Mouse (Mus musculus) embryonic facial prominence, embryonic 11.5 days (tissue): ENCODE measurements at regions not wholly inside any gene's neighbourhood (a gene's known extent, or its start where the extent isn't known, plus 50 kb on each side); places are given as distances from the start of the nearest gene placed in this dataset.
A peak's percentile ranks its signal among the peaks of the same experiment; 100 is the strongest.

Experiments
- ATAC-seq: fragments of 200-750 bp; cut with Nextera tagmentation; replicated peaks from 2 replicates; pipeline ENCODE4 v1.8.0; 2017; ENCODE audit warnings: low read depth; ENCODE audit not compliant: insufficient number of reproducible peaks, low FRiP score, low TSS enrichment
- DNase-seq: peaks from one replicate; pipeline ENCODE4 v3.0.0-alpha.2; 2015; ENCODE audit warnings: low spot score
- H3K27ac ChIP-seq: fragments of 300-500 bp; sonication (generic); replicated peaks from 2 replicates; pipeline ENCODE4 v1.5.1; 2014; ENCODE audit warnings: mild to moderate bottlenecking, low read depth, low read length, control low read depth
- H3K27me3 ChIP-seq: fragments of 300-500 bp; sonication (generic); 2 replicates; pipeline ENCODE4 v1.6.1; 2014; ENCODE audit warnings: mild to moderate bottlenecking, low read length, moderate library complexity, mixed read lengths; ENCODE audit not compliant: control insufficient read depth, insufficient read depth
- H3K36me3 ChIP-seq: fragments of 300-500 bp; sonication (generic); replicated peaks from 2 replicates; pipeline ENCODE4 v1.6.1; 2014; ENCODE audit warnings: low read depth, mild to moderate bottlenecking, low read length, moderate library complexity, mixed read lengths; ENCODE audit not compliant: control insufficient read depth, insufficient read depth
- H3K4me1 ChIP-seq: fragments of 300-500 bp; sonication (generic); 2 replicates; pipeline ENCODE4 v1.6.1; 2014; ENCODE audit warnings: low read length, mixed read lengths; ENCODE audit not compliant: control insufficient read depth, insufficient read depth
- H3K4me2 ChIP-seq: fragments of 300-500 bp; sonication (generic); 2 replicates; pipeline ENCODE4 v1.6.1; 2014; ENCODE audit warnings: low read depth, mild to moderate bottlenecking, control low read depth, low read length, moderate library complexity
- H3K4me3 ChIP-seq: fragments of 300-500 bp; sonication (generic); 2 replicates; pipeline ENCODE4 v1.5.1; 2014; ENCODE audit warnings: low read depth, low read length, control low read depth
- H3K9ac ChIP-seq: fragments of 300-500 bp; sonication (generic); replicated peaks from 2 replicates; pipeline ENCODE4 v1.6.1; 2014; ENCODE audit warnings: mild to moderate bottlenecking, control low read depth, low read length
- H3K9me3 ChIP-seq: fragments of 300-500 bp; sonication (generic); replicated peaks from 2 replicates; pipeline ENCODE4 v1.6.1; 2016; ENCODE audit warnings: mild to moderate bottlenecking, low read length, inconsistent platforms, mixed read lengths; ENCODE audit not compliant: control insufficient read depth
- WGBS: fragments of 180-500 bp; shearing (Covaris S2); extraction: QIAGEN DNeasy Blood & Tissue Kit; methylation state at CpG from one replicate; pipeline ENCODE4 v1.1.7; 2014; 5-methylcytosine and 5-hydroxymethylcytosine counted together

DNA sequence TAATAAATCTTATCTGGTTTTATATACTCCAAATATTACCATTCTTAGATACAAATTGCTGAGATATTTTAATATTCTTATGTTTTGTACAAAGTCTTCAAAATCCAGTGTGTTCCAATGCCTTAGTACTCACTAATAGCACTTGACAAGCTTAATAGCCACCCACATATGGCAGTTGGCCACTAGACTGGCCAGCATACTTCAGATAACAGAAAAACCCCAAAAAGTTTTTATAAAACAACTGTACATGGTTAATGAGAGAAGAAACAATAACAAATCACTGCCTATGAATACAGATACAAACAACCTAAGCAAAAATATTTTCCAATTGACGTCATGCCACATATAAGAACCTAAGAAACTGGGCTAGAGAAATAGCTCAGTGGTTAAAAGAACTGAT lies 100.8 kb upstream of the Nxt1 start:
- Histone ChIP-seq H3K27ac (no peak overlapping the region), H3K36me3 (no peaks in the 10 kb centered on the region), H3K9me3 (no peaks in the 10 kb centered on the region), H3K27me3 (no peaks in the 10 kb centered on the region), H3K4me2 (no peak overlapping the region), H3K9ac (no peak overlapping the region), H3K4me3 (no peak overlapping the region), H3K4me1 (no peaks in the 10 kb centered on the region)
- DNase-seq (no peak), ATAC-seq (no peak)
- 90% methylated on average over 1 of the region's 1 CpGs for WGBS

DNA sequence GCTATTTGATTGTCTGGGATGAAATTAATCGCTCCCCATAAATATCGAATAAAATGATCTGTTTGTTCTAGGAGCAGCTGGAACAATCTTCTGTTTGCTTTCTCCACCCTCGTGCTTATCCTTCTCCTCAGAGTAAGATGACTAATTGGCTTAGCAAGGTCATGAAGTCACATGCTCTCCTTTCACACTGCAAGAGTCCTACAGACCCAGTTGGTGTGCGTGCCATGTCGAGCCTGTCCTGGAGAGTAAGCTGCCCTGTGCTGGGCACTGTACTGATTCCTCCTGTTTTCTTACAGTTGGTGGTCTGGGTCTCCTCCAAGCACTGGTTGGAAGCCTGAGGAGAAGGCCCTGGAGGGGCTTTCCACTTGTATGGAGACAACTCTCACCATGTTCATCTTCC lies 101.4 kb upstream of the Nxt1 start:
- H3K4me2 ChIP-seq = no peak overlapping the region
- no peaks in the 10 kb centered on the region for H3K9me3 ChIP-seq
- no peak overlapping the region for H3K27ac ChIP-seq
- DNase-seq = no peak
- 73% methylated on average over 5 of the region's 5 CpGs for WGBS
- ATAC-seq = no peak
- no peak overlapping the region for H3K4me3 ChIP-seq
- H3K9ac ChIP-seq = no peak overlapping the region
- no peaks in the 10 kb centered on the region for H3K27me3 ChIP-seq
- no peaks in the 10 kb centered on the region for H3K4me1 ChIP-seq
- H3K36me3 ChIP-seq = no peaks in the 10 kb centered on the region

- H3K4me1 ChIP-seq = no peaks in the 10 kb centered on the region
- H3K36me3 ChIP-seq = no peaks in the 10 kb centered on the region
- 54% methylated on average over 2 of the region's 2 CpGs for WGBS
- H3K4me3 ChIP-seq = no peak overlapping the region
- no peaks in the 10 kb centered on the region for H3K27me3 ChIP-seq
- ATAC-seq (no peak), DNase-seq (no peak)
- H3K4me2 ChIP-seq = no peak overlapping the region
- H3K9me3 ChIP-seq = no peaks in the 10 kb centered on the region
- H3K27ac ChIP-seq = no peak overlapping the region
- H3K9ac ChIP-seq = no peak overlapping the region
Measured at GRCm38 (mm10) chr2:148567930-148568481, 104.4 kb upstream of the Nxt1 start.

DNA sequence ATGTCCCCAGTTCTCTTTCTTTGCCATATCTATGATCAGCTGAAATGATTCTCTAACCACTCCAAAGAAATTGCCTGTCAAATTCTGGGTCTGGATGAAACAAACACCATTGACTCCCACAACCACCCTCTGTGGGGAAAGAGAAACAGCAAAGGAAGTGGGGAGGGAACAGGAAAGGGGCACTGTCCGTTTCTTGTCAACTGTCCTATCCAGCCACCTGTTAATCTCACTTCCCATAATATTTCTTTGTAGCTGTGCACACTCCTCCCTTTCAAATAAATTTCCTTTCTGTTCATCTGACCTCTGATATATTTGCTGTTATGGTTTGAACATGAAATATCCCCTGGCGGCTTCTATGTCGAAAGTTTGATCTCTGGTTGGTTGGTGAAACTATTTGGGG lies 109.0 kb upstream of the Nxt1 start:
- no peaks in the 10 kb centered on the region for H3K36me3 ChIP-seq
- no peaks in the 10 kb centered on the region for H3K4me1 ChIP-seq
- H3K9me3 ChIP-seq = no peaks in the 10 kb centered on the region
- 74% methylated on average over 3 of the region's 3 CpGs for WGBS
- H3K27me3 ChIP-seq = no peaks in the 10 kb centered on the region
- DNase-seq (no peak), ATAC-seq (no peak)
- no peak overlapping the region for H3K27ac ChIP-seq
- H3K4me2 ChIP-seq = no peak overlapping the region
- no peak overlapping the region for H3K4me3 ChIP-seq
- H3K9ac ChIP-seq = no peak overlapping the region

- H3K9ac ChIP-seq = no peak overlapping the region
- no peak overlapping the region for H3K27ac ChIP-seq
- no peak overlapping the region for H3K4me3 ChIP-seq
- no peaks in the 10 kb centered on the region for H3K27me3 ChIP-seq
- ATAC-seq = no peak
- DNase-seq = no peak
- no peaks in the 10 kb centered on the region for H3K9me3 ChIP-seq
- no peaks in the 10 kb centered on the region for H3K4me1 ChIP-seq
- H3K4me2 ChIP-seq = no peak overlapping the region
- H3K36me3 ChIP-seq = no peaks in the 10 kb centered on the region
- 74% methylated on average over 3 of the region's 3 CpGs for WGBS
Measured at GRCm38 (mm10) chr2:148562041-148562440, 110.4 kb upstream of the Nxt1 start.

- Histone ChIP-seq H3K9ac (no peak overlapping the region), H3K9me3 (no peaks in the 10 kb centered on the region), H3K36me3 (no peaks in the 10 kb centered on the region), H3K4me3 (no peak overlapping the region), H3K4me1 (no peaks in the 10 kb centered on the region), H3K27me3 (no peaks in the 10 kb centered on the region), H3K4me2 (no peak overlapping the region), H3K27ac (no peak overlapping the region)
- no peak for DNase-seq
- WGBS = 77% methylated on average over 4 of the region's 4 CpGs
- ATAC-seq = no peak
Measured at GRCm38 (mm10) chr2:148560013-148560773, 112.2 kb upstream of the Nxt1 start.

- Histone ChIP-seq H3K9me3 (no peaks in the 10 kb centered on the region), H3K4me1 (no peaks in the 10 kb centered on the region), H3K9ac (no peak overlapping the region), H3K36me3 (no peaks in the 10 kb centered on the region), H3K4me2 (no peak overlapping the region), H3K27me3 (no peaks in the 10 kb centered on the region), H3K27ac (no peak overlapping the region), H3K4me3 (no peak overlapping the region)
- WGBS = 85% methylated on average over 4 of the region's 4 CpGs
- no peak for DNase-seq
- ATAC-seq = no peak
Measured at GRCm38 (mm10) chr2:148559376-148559775, 113.0 kb upstream of the Nxt1 start.

DNA sequence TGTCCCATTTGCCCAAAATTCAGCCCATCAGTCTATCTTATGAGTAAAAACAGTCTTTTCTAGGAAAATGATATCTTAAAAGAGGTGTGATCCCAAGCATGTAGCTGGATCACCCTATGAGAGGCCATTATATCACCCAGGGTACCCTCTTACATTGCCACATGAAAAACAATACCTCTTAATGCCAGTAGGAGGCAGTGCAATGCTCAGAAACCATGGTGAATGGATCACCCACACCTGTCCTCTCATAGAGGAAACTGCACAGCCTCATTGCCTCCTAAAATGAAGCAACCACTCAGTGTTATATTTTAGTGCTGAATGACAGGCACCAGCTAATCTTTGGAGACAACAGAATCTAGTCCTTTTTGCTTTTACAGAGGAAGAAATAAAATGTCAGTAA lies 114.0 kb upstream of the Nxt1 start:
- Histone ChIP-seq H3K27me3 (no peaks in the 10 kb centered on the region), H3K9ac (no peak overlapping the region), H3K36me3 (no peaks in the 10 kb centered on the region), H3K4me1 (no peaks in the 10 kb centered on the region), H3K4me3 (no peak overlapping the region), H3K4me2 (no peak overlapping the region), H3K27ac (no peak overlapping the region), H3K9me3 (no peaks in the 10 kb centered on the region)
- ATAC-seq = no peak
- peak; percentile 3 for DNase-seq
